In genomic region chrX:151169261-151169961, GRCm38 (mm10) we compare ENCODE assay signal across 8 mouse cellular contexts. TPM values are rescaled to one million over a fixed set of nuclear protein-coding genes. Genes with fewer than 3 reads are reported as not detected.
A peak's percentile ranks its signal among the peaks of the same experiment; 100 is the strongest.
DNase-seq lines count a peak whose midpoint lies in the region; ATAC-seq lines count a peak whose summit lies in the region.

No protein-coding gene starts in this region.

- no peaks in the 10 kb centered on the region for H3K27me3 ChIP-seq in embryonic facial prominence, embryonic 14.5 days (replicated peaks; ENCODE audit: control insufficient read depth, insufficient read depth, low read length)
- peaks cover 5% of the 10 kb centered on the region; the same call in 1 of the 2 replicates for H3K27me3 ChIP-seq in heart, embryonic 10.5 days (ENCODE audit: insufficient read depth, poor library complexity, severe bottlenecking)
- 0 out of 2 replicates have a peak, but pooled peaks cover 2% of the 10 kb centered on the region for H3K27me3 ChIP-seq in kidney, embryonic 15.5 days
- no peaks in the 10 kb centered on the region for H3K27me3 ChIP-seq in limb, embryonic 15.5 days
- H3K27me3 ChIP-seq in neural tube, embryonic 12.5 days (replicated peaks) = no peaks in the 10 kb centered on the region

- DNase-seq in spleen, postnatal 4 days (ENCODE audit: low spot score in 2 of 2) = peak; percentile 11 to 61
- DNase-seq in spleen, postnatal 14 days (ENCODE audit: low spot score in 2 of 2) = no peak
- DNase-seq in embryonic facial prominence, embryonic 14.5 days (ENCODE audit: low spot score) = peak; percentile 94
- peak; percentile 85 for DNase-seq in heart, embryonic 10.5 days (ENCODE audit: low spot score)
- DNase-seq in thymus, postnatal 0 days (ENCODE audit: low spot score) = peak; percentile 55

- H3K36me3 ChIP-seq in embryonic facial prominence, embryonic 14.5 days (ENCODE audit: control insufficient read depth, insufficient read depth, low read length) = no peaks in the 10 kb centered on the region
- no peaks in the 10 kb centered on the region for H3K36me3 ChIP-seq in heart, embryonic 10.5 days
- no peaks in the 10 kb centered on the region for H3K36me3 ChIP-seq in kidney, embryonic 15.5 days
- no peaks in the 10 kb centered on the region for H3K36me3 ChIP-seq in limb, embryonic 15.5 days
- H3K36me3 ChIP-seq in neural tube, embryonic 12.5 days = no peaks in the 10 kb centered on the region

- 35% methylated on average over 28 of the region's 58 CpGs for whole genome bisulfite sequencing in embryonic facial prominence, embryonic 14.5 days
- WGBS in heart, embryonic 10.5 days = 12% methylated on average over 47 of the region's 58 CpGs
- 25% methylated on average over 56 of the region's 58 CpGs for WGBS in kidney, embryonic 15.5 days
- 12% methylated on average over 34 of the region's 58 CpGs for WGBS in limb, embryonic 15.5 days
- WGBS in neural tube, embryonic 12.5 days = 17% methylated on average over 52 of the region's 58 CpGs

- no peaks in the 10 kb centered on the region for H3K9me3 ChIP-seq in embryonic facial prominence, embryonic 14.5 days (ENCODE audit: control insufficient read depth, low read length)
- H3K9me3 ChIP-seq in heart, embryonic 10.5 days = no peaks in the 10 kb centered on the region
- H3K9me3 ChIP-seq in kidney, embryonic 15.5 days (replicated peaks) = no peaks in the 10 kb centered on the region
- no peaks in the 10 kb centered on the region for H3K9me3 ChIP-seq in limb, embryonic 15.5 days
- H3K9me3 ChIP-seq in neural tube, embryonic 12.5 days = no peaks in the 10 kb centered on the region

- no peaks in the 10 kb centered on the region for H3K4me1 ChIP-seq in embryonic facial prominence, embryonic 14.5 days (ENCODE audit: control insufficient read depth, insufficient read depth, low read length)
- H3K4me1 ChIP-seq in heart, embryonic 10.5 days = no peaks in the 10 kb centered on the region
- 0 out of 2 replicates have a peak, but pooled peaks cover 4% of the 10 kb centered on the region for H3K4me1 ChIP-seq in kidney, embryonic 15.5 days
- no peaks in the 10 kb centered on the region for H3K4me1 ChIP-seq in limb, embryonic 15.5 days
- no peaks in the 10 kb centered on the region for H3K4me1 ChIP-seq in neural tube, embryonic 12.5 days

- peak; percentile 95 for ATAC-seq in embryonic facial prominence, embryonic 14.5 days (ENCODE audit: low read depth)
- ATAC-seq in kidney, embryonic 15.5 days (replicated peaks; ENCODE audit: low FRiP score) = peak; percentile 94
- ATAC-seq in limb, embryonic 15.5 days (ENCODE audit: insufficient number of reproducible peaks, low FRiP score, low TSS enrichment, low read depth) = peak; percentile 94
- peak; percentile 96 for ATAC-seq in neural tube, embryonic 12.5 days (ENCODE audit: low FRiP score, low read depth)

- peak overlapping the region; percentile 51 for H3K4me3 ChIP-seq in embryonic facial prominence, embryonic 14.5 days (ENCODE audit: low read depth, low read length)
- H3K4me3 ChIP-seq in heart, embryonic 10.5 days = peak overlapping the region; percentile 59
- peak overlapping the region; percentile 55 for H3K4me3 ChIP-seq in kidney, embryonic 15.5 days (replicated peaks)
- peak overlapping the region; percentile 51 for H3K4me3 ChIP-seq in limb, embryonic 15.5 days
- peak overlapping the region; percentile 42 for H3K4me3 ChIP-seq in neural tube, embryonic 12.5 days

- H3K27ac ChIP-seq in embryonic facial prominence, embryonic 14.5 days (replicated peaks; ENCODE audit: low read depth, low read length) = peak overlapping the region; percentile 93
- H3K27ac ChIP-seq in heart, embryonic 10.5 days = peak overlapping the region; percentile 81
- H3K27ac ChIP-seq in kidney, embryonic 15.5 days = peak overlapping the region; percentile 82
- H3K27ac ChIP-seq in limb, embryonic 15.5 days = peak overlapping the region; percentile 85
- peak overlapping the region; percentile 37; the same call in 1 of the 2 replicates for H3K27ac ChIP-seq in neural tube, embryonic 12.5 days

- H3K4me2 ChIP-seq in embryonic facial prominence, embryonic 14.5 days (ENCODE audit: low read depth, low read length) = peak overlapping the region; percentile 58
- peak overlapping the region; percentile 65 for H3K4me2 ChIP-seq in kidney, embryonic 15.5 days
- peak overlapping the region; percentile 52 for H3K4me2 ChIP-seq in limb, embryonic 15.5 days
- H3K4me2 ChIP-seq in neural tube, embryonic 12.5 days (replicated peaks) = peak overlapping the region; percentile 58

- peak overlapping the region; percentile 53 for H3K9ac ChIP-seq in embryonic facial prominence, embryonic 14.5 days (ENCODE audit: low read depth, low read length)
- H3K9ac ChIP-seq in kidney, embryonic 15.5 days = peak overlapping the region; percentile 42
- 0 out of 2 replicates have a peak overlapping the region, but pooled peaks have one; percentile 23 for H3K9ac ChIP-seq in limb, embryonic 15.5 days
- H3K9ac ChIP-seq in neural tube, embryonic 12.5 days = peak overlapping the region; percentile 53

RNA-seq across cellular contexts. Expression of gene Wnk3, which starts 28.5 kb away (rescaled TPM):
- polyA plus RNA-seq in embryonic facial prominence, embryonic 14.5 days (2014; fragmentation: Nextera tagmentation; extraction: Ambion mirVana) = 2.7 and 3.6 TPM in 2 replicates
- polyA plus RNA-seq in heart, embryonic 10.5 days (2016; fragmentation: Nextera tagmentation; extraction: Ambion mirVana) = 2.2 and 3.4 TPM in 2 replicates
- 1.9 and 2.2 TPM in 2 replicates for polyA plus RNA-seq in kidney, embryonic 15.5 days (2015; fragmentation: Nextera tagmentation; extraction: Ambion mirVana)
- polyA plus RNA-seq in limb, embryonic 15.5 days (2015; fragmentation: Nextera tagmentation; extraction: Ambion mirVana) = 1.5 and 2.0 TPM in 2 replicates
- 10.6 and 13.2 TPM in 2 replicates for polyA plus RNA-seq in neural tube, embryonic 12.5 days (2016; fragmentation: Nextera tagmentation; extraction: Ambion mirVana)
- polyA plus RNA-seq in thymus, postnatal 0 days (2015; fragmentation: Nextera tagmentation; extraction: Ambion mirVana) = 0.21 and 0.38 TPM in 2 replicates

Comparison
In these comparisons a context has a peak if more than half of its experiments do, and no peak if none do; other contexts are left out.
1. DNase-seq: peak in spleen, postnatal 4 days (2 of 2), embryonic facial prominence, embryonic 14.5 days (single experiment), heart, embryonic 10.5 days (single experiment) and thymus, postnatal 0 days (single experiment); none in spleen, postnatal 14 days (0 of 2).
2. H3K27ac ChIP-seq: peak in every context shown above with its lines; median percentile 93 in embryonic facial prominence, embryonic 14.5 days; 85 in limb, embryonic 15.5 days; 82 in kidney, embryonic 15.5 days; 81 in heart, embryonic 10.5 days; 37 in neural tube, embryonic 12.5 days.
3. Peak in every context shown above with its lines, with median percentiles within 50 percentile points of each other: ATAC-seq, H3K4me2 ChIP-seq, H3K4me3 ChIP-seq and H3K9ac ChIP-seq.